Mouse (Mus musculus) stomach, postnatal 0 days (tissue): ENCODE measurements at regions not wholly inside any gene's neighbourhood (a gene's known extent, or its start where the extent isn't known, plus 50 kb on each side); places are given as distances from the start of the nearest gene placed in this dataset.
"Not testable (repeated sequence)": the region's sequence is repeated elsewhere in the genome, so short reads cannot be mapped to it uniquely, and the experiment has no call there.

ENCODE experiments used
- ATAC-seq: fragments of 200-750 bp; cut with Nextera tagmentation; 2 replicates; pipeline ENCODE4 v1.8.0; 2017; ENCODE audit not compliant: low FRiP score, low TSS enrichment
- DNase-seq: peaks from one replicate; pipeline ENCODE4 v3.0.0-alpha.2; 2016; ENCODE audit warnings: low spot score
- H3K27ac ChIP-seq: fragments of 300-500 bp; sonication (generic); replicated peaks from 2 replicates; pipeline ENCODE4 v1.5.1; 2014; ENCODE audit warnings: mild to moderate bottlenecking, control low read depth
- H3K27me3 ChIP-seq: fragments of 300-500 bp; sonication (generic); 2 replicates; pipeline ENCODE4 v1.6.1; 2014; ENCODE audit warnings: low read length; ENCODE audit not compliant: control insufficient read depth, insufficient read depth
- H3K36me3 ChIP-seq: fragments of 300-500 bp; sonication (generic); 2 replicates; pipeline ENCODE4 v1.6.1; 2014; ENCODE audit warnings: low read length, mixed read lengths; ENCODE audit not compliant: control insufficient read depth, insufficient read depth
- H3K4me1 ChIP-seq: fragments of 300-500 bp; sonication (generic); replicated peaks from 2 replicates; pipeline ENCODE4 v1.6.1; 2014; ENCODE audit warnings: antibody characterized with exemption; ENCODE audit not compliant: control insufficient read depth, insufficient read depth
- H3K4me2 ChIP-seq: fragments of 300-500 bp; sonication (generic); replicated peaks from 2 replicates; pipeline ENCODE4 v1.6.1; 2014; ENCODE audit warnings: low read depth, mild to moderate bottlenecking, control low read depth, moderate library complexity
- H3K4me3 ChIP-seq: fragments of 300-500 bp; sonication (generic); 2 replicates; pipeline ENCODE4 v1.5.1; 2014; ENCODE audit warnings: low read depth, low read length, control low read depth
- H3K9ac ChIP-seq: fragments of 300-500 bp; sonication (generic); 2 replicates; pipeline ENCODE4 v1.6.1; 2014; ENCODE audit warnings: mild to moderate bottlenecking, low read length, control low read depth, mixed read lengths
- H3K9me3 ChIP-seq: fragments of 300-500 bp; sonication (generic); 2 replicates; pipeline ENCODE4 v1.6.1; 2016; ENCODE audit warnings: low read length; ENCODE audit not compliant: control insufficient read depth
- CTCF ChIP-seq: IDR thresholded peaks from 2 replicates; pipeline ENCODE4 v1.5.1; 2016; ENCODE audit warnings: antibody characterized with exemption, low read depth, mild to moderate bottlenecking, moderate library complexity
- EP300 ChIP-seq: optimal IDR thresholded peaks from 2 replicates; pipeline ENCODE3; 2016; ENCODE audit warnings: antibody characterized with exemption
- WGBS: fragments of 180-500 bp; shearing (Covaris S2); extraction: QIAGEN DNeasy Blood & Tissue Kit; methylation state at CpG from one replicate; pipeline ENCODE4 v1.1.7; 2014; 5-methylcytosine and 5-hydroxymethylcytosine counted together

- H3K9me3 ChIP-seq, H3K27ac ChIP-seq, H3K27me3 ChIP-seq, H3K9ac ChIP-seq, H3K4me2 ChIP-seq, H3K4me1 ChIP-seq, H3K4me3 ChIP-seq, ATAC-seq, H3K36me3 ChIP-seq, DNase-seq: not testable (repeated sequence)
- 40% methylated on average over 2 of the region's 2 CpGs for WGBS
Observed at GRCm38 (mm10) chr3:110880472-110880871, 629.7 kb upstream of the Prmt6 start.

GRCm38 (mm10) chr3:110865989-110866388, 615.2 kb upstream of the Prmt6 start:
- no peaks in the 10 kb centered on the region for H3K9me3 ChIP-seq
- H3K4me3 ChIP-seq = no peak overlapping the region
- TF ChIP-seq CTCF (0 out of 2 replicates have a peak, but pooled peaks have one; percentile 25), EP300 (no peak)
- H3K4me1 ChIP-seq = no peaks in the 10 kb centered on the region
- 62% methylated on average over 1 of the region's 1 CpGs for WGBS
- ATAC-seq (no peak), DNase-seq (no peak)
- H3K36me3 ChIP-seq = no peaks in the 10 kb centered on the region
- H3K9ac ChIP-seq = no peak overlapping the region
- H3K27ac ChIP-seq = no peak overlapping the region
- H3K27me3 ChIP-seq = no peaks in the 10 kb centered on the region
- no peak overlapping the region for H3K4me2 ChIP-seq

- TF ChIP-seq EP300 (no peak), CTCF (no peak)
- Histone ChIP-seq H3K4me2 (no peak overlapping the region), H3K27ac (no peak overlapping the region), H3K4me1 (no peaks in the 10 kb centered on the region), H3K9ac (no peak overlapping the region), H3K27me3 (no peaks in the 10 kb centered on the region), H3K36me3 (no peaks in the 10 kb centered on the region), H3K9me3 (no peaks in the 10 kb centered on the region), H3K4me3 (no peak overlapping the region)
- DNase-seq (no peak), ATAC-seq (no peak)
- WGBS = 60% methylated on average over 2 of the region's 2 CpGs
Observed at GRCm38 (mm10) chr3:110847222-110847621, 596.4 kb upstream of the Prmt6 start.

GRCm38 (mm10) chr3:110820709-110821401, 570.1 kb upstream of the Prmt6 start:
- H3K4me3 ChIP-seq = no peak overlapping the region
- TF ChIP-seq EP300 (no peak), CTCF (no peak)
- H3K36me3 ChIP-seq = no peaks in the 10 kb centered on the region
- WGBS = 63% methylated on average over 3 of the region's 3 CpGs
- H3K4me1 ChIP-seq = no peaks in the 10 kb centered on the region
- H3K9ac ChIP-seq = no peak overlapping the region
- DNase-seq (no peak), ATAC-seq (no peak)
- no peaks in the 10 kb centered on the region for H3K27me3 ChIP-seq
- no peaks in the 10 kb centered on the region for H3K9me3 ChIP-seq
- no peak overlapping the region for H3K27ac ChIP-seq
- no peak overlapping the region for H3K4me2 ChIP-seq

- Histone ChIP-seq H3K27me3 (no peaks in the 10 kb centered on the region), H3K36me3 (no peaks in the 10 kb centered on the region), H3K4me1 (no peaks in the 10 kb centered on the region), H3K9me3 (no peaks in the 10 kb centered on the region), H3K27ac (no peak overlapping the region), H3K4me3 (no peak overlapping the region), H3K9ac (no peak overlapping the region), H3K4me2 (no peak overlapping the region)
- ATAC-seq (no peak), DNase-seq (no peak)
- no peak for TF ChIP-seq EP300
- WGBS = 61% methylated on average over 4 of the region's 4 CpGs
Observed at GRCm38 (mm10) chr3:110789009-110789586, 538.3 kb upstream of the Prmt6 start.

- no peak for ATAC-seq
- no peaks in the 10 kb centered on the region for H3K27me3 ChIP-seq
- H3K36me3 ChIP-seq = no peaks in the 10 kb centered on the region
- no peak overlapping the region for H3K4me3 ChIP-seq
- H3K9ac ChIP-seq = no peak overlapping the region
- no peaks in the 10 kb centered on the region for H3K9me3 ChIP-seq
- H3K27ac ChIP-seq = no peak overlapping the region
- no peaks in the 10 kb centered on the region for H3K4me1 ChIP-seq
- H3K4me2 ChIP-seq = no peak overlapping the region
- 86% methylated on average over 1 of the region's 1 CpGs for WGBS
- TF ChIP-seq CTCF (no peak), EP300 (no peak)
- no peak for DNase-seq
Observed at GRCm38 (mm10) chr3:110755266-110755665, 504.5 kb upstream of the Prmt6 start.
